Mouse (Mus musculus): ENCODE measurements around the gene Ap1m2.
"Not testable (repeated sequence)": the region's sequence is repeated elsewhere in the genome, so short reads cannot be mapped to it uniquely, and the experiment has no call there.

Ap1m2 gene

GRCm38 (mm10) chr9:21289337-21289671, 22.8 kb downstream of the Ap1m2 start:
- no peak for DNase-seq (ENCODE audit: low read depth, low spot score)

DNA sequence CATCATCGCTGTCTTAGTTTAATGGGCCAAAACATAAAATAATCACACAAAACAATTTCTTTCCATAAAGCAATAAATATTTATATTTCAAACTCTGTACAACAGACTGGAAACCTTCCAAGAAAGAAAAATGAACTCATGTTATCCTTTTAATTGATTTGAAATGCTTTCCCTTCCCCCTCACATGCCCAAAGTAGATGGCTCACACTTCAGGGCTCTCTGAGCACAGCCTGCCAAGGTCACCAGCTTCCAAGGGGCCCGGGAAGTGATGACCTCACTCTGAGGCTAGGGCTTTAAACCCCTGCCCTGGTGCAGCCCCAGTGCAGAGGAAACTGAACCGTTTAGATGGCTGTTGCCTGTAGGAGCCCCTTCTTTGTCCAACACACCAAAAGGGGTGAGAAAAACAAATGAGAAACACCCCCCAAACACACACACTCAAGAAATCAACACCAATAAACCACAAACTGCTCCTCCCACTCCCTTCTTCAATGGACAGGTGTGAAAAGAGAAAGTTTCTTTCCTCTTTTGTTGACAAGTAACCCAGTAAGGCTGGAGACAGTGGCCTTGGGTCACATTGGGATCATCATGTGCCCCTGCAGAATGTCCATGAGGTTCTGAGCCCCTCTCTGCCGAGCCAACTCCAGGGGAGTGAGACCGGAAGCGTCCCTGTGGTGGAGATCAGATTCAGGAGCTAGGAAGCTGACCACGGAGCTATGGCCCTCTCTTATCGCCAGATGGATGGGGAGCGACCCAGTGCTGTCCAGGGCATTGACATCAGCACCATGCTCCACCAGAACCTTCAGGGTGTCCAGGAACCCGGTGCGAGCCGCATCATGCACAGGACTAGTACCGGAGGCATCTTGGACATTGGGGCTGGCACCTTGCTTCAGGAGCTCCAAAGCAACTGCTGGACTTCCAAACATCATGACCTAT, 23.5 kb downstream of the Ap1m2 start:
- no peak for DNase-seq (ENCODE audit: low read depth, low spot score)

GRCm38 (mm10) chr9:21287571-21288402, 24.4 kb downstream of the Ap1m2 start, which contains the start of gene Kri1:
Kri1 (minus strand) TSS chr9:21287969.
- peak; percentile 91 for DNase-seq (ENCODE audit: low read depth, low spot score)

DNA sequence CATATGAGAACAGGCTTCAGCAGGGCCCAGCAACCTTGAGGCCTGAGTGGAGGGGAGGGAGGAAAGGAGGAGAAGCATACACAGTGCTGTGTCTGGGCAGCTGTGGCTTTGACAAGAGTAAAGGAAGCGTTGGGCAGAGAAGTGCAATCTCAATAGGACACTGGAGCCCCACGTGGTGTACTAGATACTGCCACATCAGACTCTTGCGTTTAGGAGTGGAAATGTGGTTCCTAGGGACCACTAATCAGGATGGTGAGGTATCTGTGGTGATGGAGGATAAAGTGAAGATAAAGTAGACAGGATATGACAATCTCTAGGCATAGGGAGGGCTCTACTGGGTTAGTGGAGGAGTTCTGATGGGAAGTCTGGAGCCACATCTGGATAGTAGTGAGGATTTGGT, 25.4 kb downstream of the Ap1m2 start:
- DNase-seq (ENCODE audit: low read depth, low spot score): no peak

GRCm38 (mm10) chr9:21283994-21284393, 28.1 kb downstream of the Ap1m2 start:
- no peak for DNase-seq (ENCODE audit: low read depth, low spot score)

- DNase-seq (ENCODE audit: low read depth, low spot score): no peak
Measured at GRCm38 (mm10) chr9:21283591-21283990, 28.5 kb downstream of the Ap1m2 start.

DNA sequence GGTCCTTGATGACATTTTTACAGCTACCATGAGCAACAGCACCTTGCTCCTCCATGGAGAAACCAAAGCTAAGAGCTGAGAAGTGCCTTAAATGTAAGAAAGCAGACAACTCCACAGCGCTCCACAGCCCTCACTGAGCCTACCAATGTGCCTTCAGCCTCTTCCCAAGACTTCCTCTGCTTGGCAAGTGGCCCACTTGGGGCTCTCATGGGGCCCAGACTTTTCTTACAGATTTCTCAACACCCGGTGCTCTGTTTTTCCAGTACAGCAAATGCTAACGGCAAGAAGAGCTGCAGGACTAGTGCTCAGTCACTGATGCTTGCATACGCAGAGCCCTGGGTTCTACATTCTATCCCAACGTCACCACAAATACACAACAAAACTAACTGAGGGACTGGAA, 34.4 kb downstream of the Ap1m2 start:
- no peak for DNase-seq (ENCODE audit: low read depth, low spot score)

- no peak for DNase-seq (ENCODE audit: low read depth, low spot score)
Measured at GRCm38 (mm10) chr9:21276307-21276706, 35.8 kb downstream of the Ap1m2 start.

DNA sequence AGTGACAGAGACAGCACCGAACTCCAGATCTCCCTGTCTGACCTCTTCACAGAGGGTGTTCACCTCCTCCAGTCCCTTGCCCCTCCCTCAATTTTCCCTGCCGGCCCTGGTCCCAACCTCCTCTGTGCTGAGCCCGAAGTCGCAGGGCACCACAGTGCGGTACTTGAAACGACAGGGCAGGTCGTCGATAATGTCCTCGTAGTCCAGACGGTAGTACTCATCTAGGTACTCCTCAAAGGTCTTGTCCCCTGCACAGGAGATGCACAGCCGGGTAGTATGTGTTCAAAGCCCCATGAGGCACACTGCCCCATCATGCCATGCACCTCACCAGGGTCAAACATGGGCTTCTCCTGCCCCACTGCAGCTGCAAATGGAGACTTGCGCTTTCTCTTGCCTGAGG, 36.4 kb downstream of the Ap1m2 start:
- no peak for DNase-seq (ENCODE audit: low read depth, low spot score)

GRCm38 (mm10) chr9:21275013-21275710, 37.0 kb downstream of the Ap1m2 start:
- DNase-seq (ENCODE audit: low read depth, low spot score): no peak

DNA sequence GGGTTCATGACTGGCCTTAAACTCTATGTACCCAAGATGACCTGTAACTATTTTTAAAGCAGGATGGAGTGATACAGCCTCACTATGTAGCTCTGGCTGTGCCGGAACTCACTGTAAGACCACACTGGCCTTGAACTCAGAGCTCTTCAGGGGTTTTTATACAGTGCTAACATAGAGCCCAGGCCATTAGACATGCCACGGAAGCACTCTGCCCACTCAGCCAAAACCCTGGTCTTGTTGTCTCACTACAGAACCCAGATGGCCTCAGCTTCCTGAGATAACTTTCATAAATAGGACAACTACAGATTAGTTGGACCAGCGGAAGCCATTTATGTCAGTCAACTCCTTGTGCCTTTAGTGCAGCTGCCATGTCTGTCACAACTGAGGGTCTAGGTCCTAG, 37.8 kb downstream of the Ap1m2 start:
- DNase-seq (ENCODE audit: low read depth, low spot score): no peak

GRCm38 (mm10) chr9:21273520-21274228, 38.5 kb downstream of the Ap1m2 start:
- DNase-seq (ENCODE audit: low read depth, low spot score): no peak

GRCm38 (mm10) chr9:21273094-21273493, 39.0 kb downstream of the Ap1m2 start:
- DNase-seq (ENCODE audit: low read depth, low spot score): no peak

GRCm38 (mm10) chr9:21272391-21272790, 39.7 kb downstream of the Ap1m2 start:
- DNase-seq (ENCODE audit: low read depth, low spot score): no peak

GRCm38 (mm10) chr9:21269590-21269989, 42.5 kb downstream of the Ap1m2 start:
- not testable (repeated sequence) for DNase-seq (ENCODE audit: low read depth, low spot score)

DNA sequence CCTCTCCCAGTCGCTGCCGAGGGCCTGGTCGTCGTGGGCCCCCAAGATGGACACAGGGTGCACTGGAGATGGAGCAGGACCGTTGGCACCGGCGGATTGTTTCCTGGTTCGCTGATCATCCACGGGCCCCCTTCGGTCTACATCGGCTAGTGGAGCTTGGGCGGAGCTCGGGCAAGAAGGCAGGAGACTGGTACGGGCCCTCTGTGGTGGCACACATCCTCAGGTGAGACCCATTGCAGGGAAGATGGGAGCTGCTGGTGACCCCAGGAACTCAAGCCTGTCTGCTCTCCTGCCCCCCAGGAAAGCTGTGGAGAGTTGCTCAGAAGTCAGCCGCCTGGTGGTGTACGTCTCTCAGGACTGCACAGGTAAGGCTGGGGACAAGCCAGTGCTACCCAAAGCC, 43.8 kb downstream of the Ap1m2 start:
- no peak for DNase-seq (ENCODE audit: low read depth, low spot score)

GRCm38 (mm10) chr9:21266889-21267288, 45.2 kb downstream of the Ap1m2 start:
- DNase-seq (ENCODE audit: low read depth, low spot score): no peak

DNA sequence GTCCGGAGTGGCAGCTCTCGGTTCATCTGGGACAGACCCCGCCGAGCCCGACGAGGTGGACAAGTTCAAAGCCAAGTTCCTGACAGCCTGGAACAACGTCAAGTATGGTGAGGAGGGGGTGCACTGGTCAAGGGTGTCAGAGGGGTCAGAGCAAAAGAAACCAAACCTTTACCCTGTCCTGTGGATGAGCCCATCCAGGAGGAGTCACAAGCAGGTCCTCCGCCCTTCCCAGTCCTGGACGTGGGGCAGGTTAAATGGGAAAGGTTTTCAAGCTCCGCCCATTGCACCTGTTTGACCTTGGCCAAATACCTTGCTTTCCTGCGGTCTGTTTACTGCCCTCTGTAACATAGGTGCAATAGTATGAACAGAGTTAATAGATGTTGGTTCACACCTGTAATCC, 46.5 kb downstream of the Ap1m2 start:
- no peak for DNase-seq (ENCODE audit: low read depth, low spot score)

- peak; percentile 97 for DNase-seq (ENCODE audit: low read depth, low spot score)
Measured at GRCm38 (mm10) chr9:21265000-21265561, 47.1 kb downstream of the Ap1m2 start, which contains the start of gene Atg4d. Atg4d (plus strand) TSS chr9:21265293.

DNA sequence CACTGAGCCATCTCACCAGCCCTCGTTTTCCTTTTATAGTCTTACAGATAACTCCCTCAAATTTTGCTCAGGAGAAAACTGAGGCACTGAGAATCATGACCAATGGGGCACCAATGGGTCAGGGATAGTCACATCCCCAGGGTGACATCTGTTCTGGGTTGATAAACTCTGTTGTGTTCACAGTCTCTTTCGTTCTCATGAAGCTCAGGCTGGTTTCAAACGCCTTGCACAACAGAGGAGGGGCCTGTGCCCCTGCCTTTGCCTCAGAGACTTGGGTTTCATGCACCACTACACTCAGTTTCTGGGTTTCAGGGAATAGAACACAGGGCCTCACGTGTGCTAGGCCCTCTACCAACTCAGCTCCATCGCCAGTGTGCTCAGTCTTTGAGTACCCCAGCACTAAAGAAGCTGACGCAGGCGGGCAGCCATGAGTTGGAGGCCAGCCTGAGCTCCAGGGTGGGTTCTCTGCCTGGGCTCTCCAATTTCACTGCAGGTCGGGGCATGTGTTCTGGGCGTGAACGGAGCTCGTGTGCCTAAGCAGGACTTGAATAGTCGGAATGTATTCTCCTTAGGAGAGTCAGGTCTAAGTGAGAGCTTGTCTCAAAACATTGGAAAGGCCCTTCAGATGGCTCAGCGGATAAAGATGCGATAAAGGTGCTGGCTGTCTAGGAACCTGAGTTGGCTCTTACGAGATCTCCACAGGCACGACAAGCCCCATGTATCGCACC, 47.7 kb downstream of the Ap1m2 start:
- no peak for DNase-seq (ENCODE audit: low read depth, low spot score)
